Mouse (Mus musculus): ENCODE results near the gene Sdhaf3. TPM values are rescaled to one million over a fixed set of nuclear protein-coding genes. Genes with fewer than 3 reads are reported as not detected.

Sdhaf3 gene
- polyA plus RNA-seq, 1 experiment from 2014 or later: 7.2 TPM

DNA sequence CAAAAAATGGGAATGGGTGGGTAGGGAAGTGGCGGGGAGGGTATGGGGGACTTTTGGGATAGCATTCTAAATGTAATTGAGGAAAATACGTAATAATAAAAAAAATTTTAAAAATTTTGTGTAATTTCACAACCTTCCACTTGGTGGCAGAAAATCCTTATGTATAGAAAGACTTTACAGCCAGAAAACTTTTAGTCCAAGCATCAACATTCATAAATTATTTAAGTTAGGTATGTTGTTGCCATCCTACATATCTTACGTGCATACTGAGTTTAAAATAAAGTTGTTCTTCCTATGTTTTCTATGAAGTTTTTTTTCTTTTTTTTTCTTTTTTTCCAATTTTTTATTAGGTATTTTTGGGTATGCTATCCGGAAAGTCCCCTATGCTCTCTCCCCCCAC, 47.3 kb downstream of the Sdhaf3 start:
- WGBS: 80% methylated on average over 4 of the region's 4 CpGs
- H3K4me3 ChIP-seq (ENCODE audit: low read depth, low read length): no peak overlapping the region
- no peak for ATAC-seq (ENCODE audit: insufficient number of reproducible peaks, low FRiP score, low TSS enrichment, low read depth)

GRCm38 (mm10) chr6:7004005-7004404, 48.2 kb downstream of the Sdhaf3 start:
- Histone ChIP-seq H3K4me3 (ENCODE audit: low read depth, low read length) (no peak overlapping the region), H3K4me2 (ENCODE audit: low read depth, severe bottlenecking) (no peak overlapping the region), H3K9ac (ENCODE audit: low read length) (no peak overlapping the region), H3K27me3 (ENCODE audit: control insufficient read depth, insufficient read depth, low read length) (no peaks in the 10 kb centered on the region), H3K4me1 (ENCODE audit: control insufficient read depth, insufficient read depth, low read length) (no peaks in the 10 kb centered on the region), H3K36me3 (ENCODE audit: control insufficient read depth, insufficient read depth, low read length) (no peaks in the 10 kb centered on the region), H3K27ac (replicated peaks; ENCODE audit: low read depth, low read length) (no peak overlapping the region), H3K9me3 (ENCODE audit: control insufficient read depth, low read length) (no peaks in the 10 kb centered on the region)
- 70% methylated on average over 2 of the region's 2 CpGs for WGBS
- peak; percentile 43 for DNase-seq (ENCODE audit: low spot score)
- 0 out of 2 replicates have a peak, but pooled peaks have one; percentile 51 for ATAC-seq (ENCODE audit: insufficient number of reproducible peaks, low FRiP score, low TSS enrichment, low read depth)

More for the DNA sequence above, 47.3 kb downstream of the Sdhaf3 start:
- Histone ChIP-seq H3K9ac (ENCODE audit: low read length) (no peak overlapping the region), H3K4me2 (ENCODE audit: low read depth, severe bottlenecking) (no peak overlapping the region), H3K9me3 (ENCODE audit: control insufficient read depth, low read length) (no peaks in the 10 kb centered on the region), H3K36me3 (ENCODE audit: control insufficient read depth, insufficient read depth, low read length) (no peaks in the 10 kb centered on the region), H3K27ac (replicated peaks; ENCODE audit: low read depth, low read length) (no peak overlapping the region), H3K4me1 (ENCODE audit: control insufficient read depth, insufficient read depth, low read length) (no peaks in the 10 kb centered on the region), H3K27me3 (ENCODE audit: control insufficient read depth, insufficient read depth, low read length) (no peaks in the 10 kb centered on the region)
- no peak for DNase-seq (ENCODE audit: low spot score)

GRCm38 (mm10) chr6:7038087-7038486, 82.3 kb downstream of the Sdhaf3 start:
- no peaks in the 10 kb centered on the region for H3K4me1 ChIP-seq (ENCODE audit: control insufficient read depth, insufficient read depth, low read length)
- H3K4me2 ChIP-seq (ENCODE audit: low read depth, severe bottlenecking): no peak overlapping the region
- no peaks in the 10 kb centered on the region for H3K9me3 ChIP-seq (ENCODE audit: control insufficient read depth, low read length)
- DNase-seq (ENCODE audit: low spot score): no peak
- no peak overlapping the region for H3K9ac ChIP-seq (ENCODE audit: low read length)
- 88% methylated on average over 6 of the region's 6 CpGs for WGBS
- no peak overlapping the region for H3K27ac ChIP-seq (replicated peaks; ENCODE audit: low read depth, low read length)
- H3K4me3 ChIP-seq (ENCODE audit: low read depth, low read length): no peak overlapping the region
- H3K36me3 ChIP-seq (ENCODE audit: control insufficient read depth, insufficient read depth, low read length): no peaks in the 10 kb centered on the region
- H3K27me3 ChIP-seq (ENCODE audit: control insufficient read depth, insufficient read depth, low read length): no peaks in the 10 kb centered on the region
- ATAC-seq (ENCODE audit: insufficient number of reproducible peaks, low FRiP score, low TSS enrichment, low read depth): no peak

GRCm38 (mm10) chr6:7038835-7039234, 83.0 kb downstream of the Sdhaf3 start:
- Histone ChIP-seq H3K27me3 (ENCODE audit: control insufficient read depth, insufficient read depth, low read length) (no peaks in the 10 kb centered on the region), H3K9me3 (ENCODE audit: control insufficient read depth, low read length) (no peaks in the 10 kb centered on the region), H3K27ac (replicated peaks; ENCODE audit: low read depth, low read length) (no peak overlapping the region), H3K4me3 (ENCODE audit: low read depth, low read length) (no peak overlapping the region), H3K4me2 (ENCODE audit: low read depth, severe bottlenecking) (no peak overlapping the region), H3K9ac (ENCODE audit: low read length) (no peak overlapping the region), H3K36me3 (ENCODE audit: control insufficient read depth, insufficient read depth, low read length) (no peaks in the 10 kb centered on the region), H3K4me1 (ENCODE audit: control insufficient read depth, insufficient read depth, low read length) (no peaks in the 10 kb centered on the region)
- ATAC-seq (ENCODE audit: insufficient number of reproducible peaks, low FRiP score, low TSS enrichment, low read depth) (no peak), DNase-seq (ENCODE audit: low spot score) (no peak)
- WGBS: 90% methylated on average over 5 of the region's 5 CpGs

GRCm38 (mm10) chr6:7041912-7042311, 86.1 kb downstream of the Sdhaf3 start:
- Histone ChIP-seq H3K4me1 (ENCODE audit: control insufficient read depth, insufficient read depth, low read length) (no peaks in the 10 kb centered on the region), H3K9me3 (ENCODE audit: control insufficient read depth, low read length) (no peaks in the 10 kb centered on the region), H3K27ac (replicated peaks; ENCODE audit: low read depth, low read length) (no peak overlapping the region), H3K4me2 (ENCODE audit: low read depth, severe bottlenecking) (no peak overlapping the region), H3K36me3 (ENCODE audit: control insufficient read depth, insufficient read depth, low read length) (no peaks in the 10 kb centered on the region), H3K4me3 (ENCODE audit: low read depth, low read length) (no peak overlapping the region), H3K27me3 (ENCODE audit: control insufficient read depth, insufficient read depth, low read length) (no peaks in the 10 kb centered on the region), H3K9ac (ENCODE audit: low read length) (no peak overlapping the region)
- ATAC-seq (ENCODE audit: insufficient number of reproducible peaks, low FRiP score, low TSS enrichment, low read depth): no peak
- 78% methylated on average over 1 of the region's 1 CpGs for WGBS
- no peak for DNase-seq (ENCODE audit: low spot score)

DNA sequence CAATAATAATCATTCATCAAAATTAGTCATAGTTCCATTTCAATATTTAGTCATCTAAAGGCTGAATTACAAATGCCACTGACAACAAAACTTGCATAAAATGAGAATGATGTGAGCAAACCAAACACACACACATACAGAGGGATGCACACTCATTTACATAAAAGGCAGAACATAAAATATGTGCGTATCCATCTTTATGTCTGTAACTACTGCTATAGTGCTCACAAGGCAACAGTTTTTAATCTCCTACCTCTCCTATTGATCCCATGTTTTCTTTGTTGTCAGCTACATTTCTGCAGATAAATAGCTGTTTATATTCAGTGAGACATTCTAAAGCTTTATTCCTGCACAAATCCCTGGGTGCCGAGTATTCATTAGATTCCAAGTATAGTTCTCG, 107.0 kb downstream of the Sdhaf3 start:
- ATAC-seq (ENCODE audit: insufficient number of reproducible peaks, low FRiP score, low TSS enrichment, low read depth) (no peak), DNase-seq (ENCODE audit: low spot score) (no peak)
- Histone ChIP-seq H3K9ac (ENCODE audit: low read length) (no peak overlapping the region), H3K27me3 (ENCODE audit: control insufficient read depth, insufficient read depth, low read length) (no peaks in the 10 kb centered on the region), H3K4me1 (ENCODE audit: control insufficient read depth, insufficient read depth, low read length) (no peaks in the 10 kb centered on the region), H3K9me3 (ENCODE audit: control insufficient read depth, low read length) (no peaks in the 10 kb centered on the region), H3K36me3 (ENCODE audit: control insufficient read depth, insufficient read depth, low read length) (no peaks in the 10 kb centered on the region), H3K27ac (replicated peaks; ENCODE audit: low read depth, low read length) (no peak overlapping the region), H3K4me3 (ENCODE audit: low read depth, low read length) (no peak overlapping the region), H3K4me2 (ENCODE audit: low read depth, severe bottlenecking) (no peak overlapping the region)
- 92% methylated on average over 3 of the region's 3 CpGs for WGBS

GRCm38 (mm10) chr6:7068782-7069181, 113.0 kb downstream of the Sdhaf3 start:
- no peaks in the 10 kb centered on the region for H3K9me3 ChIP-seq (ENCODE audit: control insufficient read depth, low read length)
- H3K27ac ChIP-seq (replicated peaks; ENCODE audit: low read depth, low read length): no peak overlapping the region
- WGBS: 88% methylated on average over 3 of the region's 3 CpGs
- H3K27me3 ChIP-seq (ENCODE audit: control insufficient read depth, insufficient read depth, low read length): no peaks in the 10 kb centered on the region
- H3K4me2 ChIP-seq (ENCODE audit: low read depth, severe bottlenecking): no peak overlapping the region
- no peak overlapping the region for H3K4me3 ChIP-seq (ENCODE audit: low read depth, low read length)
- no peaks in the 10 kb centered on the region for H3K4me1 ChIP-seq (ENCODE audit: control insufficient read depth, insufficient read depth, low read length)
- no peaks in the 10 kb centered on the region for H3K36me3 ChIP-seq (ENCODE audit: control insufficient read depth, insufficient read depth, low read length)
- DNase-seq (ENCODE audit: low spot score) (no peak), ATAC-seq (ENCODE audit: insufficient number of reproducible peaks, low FRiP score, low TSS enrichment, low read depth) (no peak)
- no peak overlapping the region for H3K9ac ChIP-seq (ENCODE audit: low read length)

DNA sequence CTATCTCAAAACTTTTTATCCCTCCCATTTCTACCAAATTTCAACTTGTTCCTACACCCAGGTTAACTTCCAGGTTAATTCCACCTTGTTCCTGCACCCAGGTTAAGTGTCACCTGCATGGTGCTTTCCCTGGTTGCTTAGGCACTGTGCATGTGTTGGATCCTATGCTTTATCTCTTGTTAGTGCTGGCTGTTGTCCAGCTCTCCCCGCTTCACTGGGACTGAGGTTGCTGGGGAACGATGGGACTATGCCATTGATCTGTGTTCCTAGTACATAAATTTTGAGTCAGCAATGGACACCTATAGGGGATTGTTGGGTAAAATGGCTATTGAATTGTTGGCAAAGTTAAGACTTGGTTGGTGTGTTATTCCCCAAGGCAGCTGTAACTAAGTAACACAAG, 113.7 kb downstream of the Sdhaf3 start:
- H3K9me3 ChIP-seq (ENCODE audit: control insufficient read depth, low read length): no peaks in the 10 kb centered on the region

GRCm38 (mm10) chr6:7082054-7082453, 126.2 kb downstream of the Sdhaf3 start:
- Histone ChIP-seq H3K9ac (ENCODE audit: low read length) (no peak overlapping the region), H3K36me3 (ENCODE audit: control insufficient read depth, insufficient read depth, low read length) (no peaks in the 10 kb centered on the region), H3K9me3 (ENCODE audit: control insufficient read depth, low read length) (no peaks in the 10 kb centered on the region), H3K27ac (replicated peaks; ENCODE audit: low read depth, low read length) (no peak overlapping the region), H3K4me1 (ENCODE audit: control insufficient read depth, insufficient read depth, low read length) (no peaks in the 10 kb centered on the region), H3K27me3 (ENCODE audit: control insufficient read depth, insufficient read depth, low read length) (no peaks in the 10 kb centered on the region), H3K4me3 (ENCODE audit: low read depth, low read length) (no peak overlapping the region), H3K4me2 (ENCODE audit: low read depth, severe bottlenecking) (no peak overlapping the region)
- ATAC-seq (ENCODE audit: insufficient number of reproducible peaks, low FRiP score, low TSS enrichment, low read depth) (no peak), DNase-seq (ENCODE audit: low spot score) (no peak)
- WGBS: 77% methylated on average over 3 of the region's 3 CpGs

More for the DNA sequence above, 113.7 kb downstream of the Sdhaf3 start:
- H3K9ac ChIP-seq (ENCODE audit: low read length): no peak overlapping the region
- no peak overlapping the region for H3K4me2 ChIP-seq (ENCODE audit: low read depth, severe bottlenecking)
- no peaks in the 10 kb centered on the region for H3K36me3 ChIP-seq (ENCODE audit: control insufficient read depth, insufficient read depth, low read length)
- no peak overlapping the region for H3K4me3 ChIP-seq (ENCODE audit: low read depth, low read length)
- DNase-seq (ENCODE audit: low spot score): no peak
- no peak overlapping the region for H3K27ac ChIP-seq (replicated peaks; ENCODE audit: low read depth, low read length)
- 93% methylated on average over 2 of the region's 2 CpGs for WGBS
- H3K4me1 ChIP-seq (ENCODE audit: control insufficient read depth, insufficient read depth, low read length): no peaks in the 10 kb centered on the region
- H3K27me3 ChIP-seq (ENCODE audit: control insufficient read depth, insufficient read depth, low read length): no peaks in the 10 kb centered on the region
- ATAC-seq (ENCODE audit: insufficient number of reproducible peaks, low FRiP score, low TSS enrichment, low read depth): no peak
